Comparison of ENCODE assay signal across 8 mouse cellular contexts in genomic region chr6:100439071-100439737, GRCm38 (mm10).
DNase-seq lines count a peak whose midpoint lies in the region; ATAC-seq and TF ChIP-seq lines count a peak whose summit lies in the region.

No protein-coding gene starts in this region.

- no peaks in the 10 kb centered on the region for H3K9me3 ChIP-seq in kidney, embryonic 14.5 days (ENCODE audit: control insufficient read depth, low read length)
- H3K9me3 ChIP-seq in intestine, postnatal 0 days (ENCODE audit: control insufficient read depth): no peaks in the 10 kb centered on the region
- H3K9me3 ChIP-seq in midbrain, embryonic 15.5 days: no peaks in the 10 kb centered on the region

- peak overlapping the region; percentile 40 for H3K4me2 ChIP-seq in kidney, embryonic 14.5 days (replicated peaks; ENCODE audit: low read depth, low read length)
- H3K4me2 ChIP-seq in intestine, postnatal 0 days (replicated peaks; ENCODE audit: low read depth): peak overlapping the region; percentile 33
- H3K4me2 ChIP-seq in midbrain, embryonic 15.5 days: peak overlapping the region; percentile 71

- no peak for TF ChIP-seq CTCF in intestine, postnatal 0 days (IDR thresholded peaks at IDR 0.05; ENCODE audit: low read depth)

- peaks cover 9% of the 10 kb centered on the region for H3K27me3 ChIP-seq in kidney, embryonic 14.5 days (ENCODE audit: control insufficient read depth, insufficient read depth, low read length)
- no peaks in the 10 kb centered on the region for H3K27me3 ChIP-seq in intestine, postnatal 0 days (replicated peaks; ENCODE audit: control insufficient read depth, insufficient read depth, low read length)
- H3K27me3 ChIP-seq in midbrain, embryonic 15.5 days (replicated peaks): peaks cover 16% of the 10 kb centered on the region; the same call in 1 of the 2 replicates

- no peak for ATAC-seq in kidney, embryonic 14.5 days (ENCODE audit: low FRiP score, low TSS enrichment)
- peak; percentile 71 for ATAC-seq in common myeloid progenitor, adult 5-6 weeks (replicated peaks; ENCODE audit: low read depth, poor library complexity, severe bottlenecking)
- ATAC-seq in intestine, postnatal 0 days: no peak
- ATAC-seq in midbrain, embryonic 15.5 days (replicated peaks): peak; percentile 45

- H3K27ac ChIP-seq in kidney, embryonic 14.5 days (ENCODE audit: low read depth, low read length): no peak overlapping the region
- no peak overlapping the region for H3K27ac ChIP-seq in intestine, postnatal 0 days (ENCODE audit: low read depth, low read length)
- peak overlapping the region; percentile 59; the same call in 1 of the 2 replicates for H3K27ac ChIP-seq in midbrain, embryonic 15.5 days

- WGBS in kidney, embryonic 14.5 days: 8% methylated on average over 8 of the region's 8 CpGs
- 15% methylated on average over 8 of the region's 8 CpGs for WGBS in intestine, postnatal 0 days
- 8% methylated on average over 8 of the region's 8 CpGs for WGBS in midbrain, embryonic 15.5 days

- H3K36me3 ChIP-seq in kidney, embryonic 14.5 days (ENCODE audit: control insufficient read depth, insufficient read depth, low read length): no peaks in the 10 kb centered on the region
- H3K36me3 ChIP-seq in intestine, postnatal 0 days (ENCODE audit: control insufficient read depth, insufficient read depth): no peaks in the 10 kb centered on the region
- H3K36me3 ChIP-seq in midbrain, embryonic 15.5 days (replicated peaks): no peaks in the 10 kb centered on the region

- 0 out of 2 replicates have a peak, but pooled peaks cover 5% of the 10 kb centered on the region for H3K4me1 ChIP-seq in kidney, embryonic 14.5 days (ENCODE audit: control insufficient read depth, insufficient read depth, low read length)
- no peaks in the 10 kb centered on the region for H3K4me1 ChIP-seq in intestine, postnatal 0 days (replicated peaks; ENCODE audit: control insufficient read depth, insufficient read depth, low read length)
- H3K4me1 ChIP-seq in midbrain, embryonic 15.5 days: peaks cover 16% of the 10 kb centered on the region

- DNase-seq in kidney, adult 11 months: no peak
- DNase-seq in cerebellum, adult 8-10 months: no peak
- no peak for DNase-seq in cerebellum, postnatal 25 days
- no peak for DNase-seq in embryo, embryonic 9.5 days (ENCODE audit: extremely low spot score)

- H3K9ac ChIP-seq in kidney, embryonic 14.5 days (ENCODE audit: low read depth, low read length): no peak overlapping the region
- no peak overlapping the region for H3K9ac ChIP-seq in intestine, postnatal 0 days (ENCODE audit: low read depth, low read length)
- H3K9ac ChIP-seq in midbrain, embryonic 15.5 days: peak overlapping the region; percentile 36

- peak overlapping the region; percentile 13; the same call in 1 of the 2 replicates for H3K4me3 ChIP-seq in kidney, embryonic 14.5 days (ENCODE audit: low read length)
- H3K4me3 ChIP-seq in intestine, postnatal 0 days (ENCODE audit: low read depth, low read length): no peak overlapping the region
- H3K4me3 ChIP-seq in midbrain, embryonic 15.5 days: peak overlapping the region; percentile 36

Comparison
In these comparisons a context has a peak if more than half of its experiments do, and no peak if none do; other contexts are left out.
1. ATAC-seq: peak in common myeloid progenitor, adult 5-6 weeks (single experiment) and midbrain, embryonic 15.5 days (single experiment); none in kidney, embryonic 14.5 days (single experiment) and intestine, postnatal 0 days (single experiment).
2. Peak in every context shown above with its lines, with median percentiles within 50 percentile points of each other: H3K4me2 ChIP-seq.